Mouse (Mus musculus): Measurements from ENCODE around the gene Golm1. TPM values are rescaled to one million over a fixed set of nuclear protein-coding genes. Genes with fewer than 3 reads are reported as not detected.

Gene Golm1
- polyA plus RNA-seq, 1 experiment, result 6.6 TPM

GRCm38 (mm10) chr13:59621643-59622489, 53.7 kb downstream of the Golm1 start:
- Histone ChIP-seq H3K4me3 (ENCODE audit: extremely low read depth, insufficient read depth, insufficient read length) (no peak overlapping the region), H3K27ac (ENCODE audit: insufficient read depth, low read length) (no peak overlapping the region), H3K36me3 (ENCODE audit: control insufficient read depth, insufficient read depth, low read length) (peaks cover 29% of the 10 kb centered on the region), H3K4me1 (ENCODE audit: control insufficient read depth, insufficient read depth, insufficient read length) (no peaks in the 10 kb centered on the region), H3K27me3 (ENCODE audit: control insufficient read depth, insufficient read depth, low read length) (no peaks in the 10 kb centered on the region)
- TF ChIP-seq POLR2A (IDR thresholded peaks at IDR 0.05; ENCODE audit: low read depth, low read length) (no peak), CTCF (IDR thresholded peaks at IDR 0.05; ENCODE audit: extremely low read depth, insufficient read depth, insufficient read length, insufficient replicate concordance) (no peak)
- DNase-seq (ENCODE audit: low read depth in 1 of 2, low spot score in 2 of 2), result no peak
- WGBS, result 89% methylated on average over 7 of the region's 7 CpGs

GRCm38 (mm10) chr13:59618463-59618862, 57.1 kb downstream of the Golm1 start:
- Histone ChIP-seq H3K27me3 (ENCODE audit: control insufficient read depth, insufficient read depth, low read length) (no peaks in the 10 kb centered on the region), H3K4me3 (ENCODE audit: extremely low read depth, insufficient read depth, insufficient read length) (no peak overlapping the region), H3K27ac (ENCODE audit: insufficient read depth, low read length) (no peak overlapping the region), H3K4me1 (ENCODE audit: control insufficient read depth, insufficient read depth, insufficient read length) (no peaks in the 10 kb centered on the region), H3K36me3 (ENCODE audit: control insufficient read depth, insufficient read depth, low read length) (peaks cover 22% of the 10 kb centered on the region)
- DNase-seq (ENCODE audit: low read depth in 1 of 2, low spot score in 2 of 2), result no peak
- TF ChIP-seq POLR2A (IDR thresholded peaks at IDR 0.05; ENCODE audit: low read depth, low read length) (no peak), CTCF (IDR thresholded peaks at IDR 0.05; ENCODE audit: extremely low read depth, insufficient read depth, insufficient read length, insufficient replicate concordance) (no peak)
- WGBS, result 94% methylated on average over 6 of the region's 6 CpGs

- Histone ChIP-seq H3K4me1 (ENCODE audit: control insufficient read depth, insufficient read depth, insufficient read length) (no peaks in the 10 kb centered on the region), H3K27me3 (ENCODE audit: control insufficient read depth, insufficient read depth, low read length) (no peaks in the 10 kb centered on the region), H3K4me3 (ENCODE audit: extremely low read depth, insufficient read depth, insufficient read length) (no peak overlapping the region), H3K27ac (ENCODE audit: insufficient read depth, low read length) (no peak overlapping the region), H3K36me3 (ENCODE audit: control insufficient read depth, insufficient read depth, low read length) (peaks cover 18% of the 10 kb centered on the region)
- TF ChIP-seq CTCF (IDR thresholded peaks at IDR 0.05; ENCODE audit: extremely low read depth, insufficient read depth, insufficient read length, insufficient replicate concordance) (no peak), POLR2A (IDR thresholded peaks at IDR 0.05; ENCODE audit: low read depth, low read length) (no peak)
- WGBS, result 83% methylated on average over 4 of the region's 4 CpGs
- no peak for DNase-seq (ENCODE audit: low read depth in 1 of 2, low spot score in 2 of 2)
Observed at GRCm38 (mm10) chr13:59615554-59615953, 60.1 kb downstream of the Golm1 start.

DNA sequence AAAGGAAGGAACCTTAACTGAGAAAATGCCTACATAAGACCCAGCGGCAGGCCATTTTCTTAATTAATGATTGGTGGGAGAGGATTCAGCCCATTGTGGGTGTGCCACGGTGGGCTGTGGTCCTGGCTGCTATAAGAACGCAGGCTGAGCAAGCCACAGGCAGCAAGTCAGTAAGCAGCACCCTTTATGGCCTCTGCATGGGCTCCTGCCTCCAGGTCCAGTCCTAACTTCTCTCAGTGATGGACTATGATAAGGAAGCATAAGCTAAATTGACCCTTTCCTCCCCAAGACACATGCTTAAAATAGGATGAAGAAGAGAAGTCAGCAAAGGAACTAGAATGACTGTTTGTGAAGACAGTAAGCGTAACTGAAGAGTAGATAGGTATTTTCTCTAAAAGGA, 60.5 kb downstream of the Golm1 start:
- Histone ChIP-seq H3K36me3 (ENCODE audit: control insufficient read depth, insufficient read depth, low read length) (peaks cover 20% of the 10 kb centered on the region), H3K4me3 (ENCODE audit: extremely low read depth, insufficient read depth, insufficient read length) (no peak overlapping the region), H3K27ac (ENCODE audit: insufficient read depth, low read length) (no peak overlapping the region), H3K4me1 (ENCODE audit: control insufficient read depth, insufficient read depth, insufficient read length) (no peaks in the 10 kb centered on the region), H3K27me3 (ENCODE audit: control insufficient read depth, insufficient read depth, low read length) (no peaks in the 10 kb centered on the region)
- WGBS, result 98% methylated on average over 4 of the region's 4 CpGs
- DNase-seq (ENCODE audit: low read depth in 1 of 2, low spot score in 2 of 2), result no peak
- TF ChIP-seq CTCF (IDR thresholded peaks at IDR 0.05; ENCODE audit: extremely low read depth, insufficient read depth, insufficient read length, insufficient replicate concordance), result no peak

GRCm38 (mm10) chr13:59613868-59614267, 61.7 kb downstream of the Golm1 start:
- no peak for TF ChIP-seq POLR2A (IDR thresholded peaks at IDR 0.05; ENCODE audit: low read depth, low read length)
- no peak for TF ChIP-seq CTCF (IDR thresholded peaks at IDR 0.05; ENCODE audit: extremely low read depth, insufficient read depth, insufficient read length, insufficient replicate concordance)
- WGBS, result 76% methylated on average over 4 of the region's 4 CpGs
- Histone ChIP-seq H3K4me3 (ENCODE audit: extremely low read depth, insufficient read depth, insufficient read length) (no peak overlapping the region), H3K27ac (ENCODE audit: insufficient read depth, low read length) (no peak overlapping the region), H3K27me3 (ENCODE audit: control insufficient read depth, insufficient read depth, low read length) (no peaks in the 10 kb centered on the region), H3K4me1 (ENCODE audit: control insufficient read depth, insufficient read depth, insufficient read length) (no peaks in the 10 kb centered on the region), H3K36me3 (ENCODE audit: control insufficient read depth, insufficient read depth, low read length) (peaks cover 19% of the 10 kb centered on the region)
- DNase-seq (ENCODE audit: low read depth in 1 of 2, low spot score in 2 of 2), result no peak

DNA sequence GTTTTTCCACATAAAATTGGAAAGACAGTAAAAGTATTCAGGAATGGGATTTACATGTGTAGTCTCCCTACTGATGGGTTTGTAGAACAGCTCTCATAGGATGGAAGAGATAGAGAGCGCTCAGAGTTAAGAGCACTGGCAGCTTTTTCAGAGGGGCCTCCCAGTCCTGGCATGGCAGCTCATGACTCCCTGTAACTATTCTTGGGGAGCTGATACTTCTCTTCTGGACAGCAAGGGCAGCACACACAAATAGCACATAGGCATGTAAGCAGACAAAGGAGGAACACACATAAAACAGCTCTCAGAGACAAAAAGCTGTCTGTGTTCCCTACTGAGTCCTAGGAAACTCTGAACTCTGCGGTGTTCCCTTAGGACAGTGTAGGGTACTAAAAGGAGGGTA, 65.2 kb downstream of the Golm1 start:
- no peak for TF ChIP-seq CTCF (IDR thresholded peaks at IDR 0.05; ENCODE audit: extremely low read depth, insufficient read depth, insufficient read length, insufficient replicate concordance)
- TF ChIP-seq POLR2A (IDR thresholded peaks at IDR 0.05; ENCODE audit: low read depth, low read length), result no peak
- no peak for DNase-seq (ENCODE audit: low read depth in 1 of 2, low spot score in 2 of 2)
- Histone ChIP-seq H3K4me3 (ENCODE audit: extremely low read depth, insufficient read depth, insufficient read length) (no peak overlapping the region), H3K27me3 (ENCODE audit: control insufficient read depth, insufficient read depth, low read length) (no peaks in the 10 kb centered on the region), H3K36me3 (ENCODE audit: control insufficient read depth, insufficient read depth, low read length) (peaks cover 20% of the 10 kb centered on the region), H3K27ac (ENCODE audit: insufficient read depth, low read length) (no peak overlapping the region), H3K4me1 (ENCODE audit: control insufficient read depth, insufficient read depth, insufficient read length) (no peaks in the 10 kb centered on the region)
- WGBS, result 96% methylated on average over 2 of the region's 2 CpGs

GRCm38 (mm10) chr13:59609885-59610284, 65.7 kb downstream of the Golm1 start:
- whole genome bisulfite sequencing, result 97% methylated on average over 4 of the region's 4 CpGs
- no peaks in the 10 kb centered on the region for H3K4me1 ChIP-seq (ENCODE audit: control insufficient read depth, insufficient read depth, insufficient read length)
- peaks cover 20% of the 10 kb centered on the region for H3K36me3 ChIP-seq (ENCODE audit: control insufficient read depth, insufficient read depth, low read length)
- no peak overlapping the region for H3K27ac ChIP-seq (ENCODE audit: insufficient read depth, low read length)
- DNase-seq (ENCODE audit: low read depth in 1 of 2, low spot score in 2 of 2), result no peak
- no peak for TF ChIP-seq POLR2A (IDR thresholded peaks at IDR 0.05; ENCODE audit: low read depth, low read length)
- no peak for TF ChIP-seq CTCF (IDR thresholded peaks at IDR 0.05; ENCODE audit: extremely low read depth, insufficient read depth, insufficient read length, insufficient replicate concordance)
- H3K27me3 ChIP-seq (ENCODE audit: control insufficient read depth, insufficient read depth, low read length), result no peaks in the 10 kb centered on the region
- H3K4me3 ChIP-seq (ENCODE audit: extremely low read depth, insufficient read depth, insufficient read length), result no peak overlapping the region

All from spleen, adult 2 months (tissue).